Mouse (Mus musculus): ENCODE measurements at regions not wholly inside any gene's neighbourhood (a gene's known extent, or its start where the extent isn't known, plus 50 kb on each side); places are given as distances from the start of the nearest gene placed in this dataset.
A peak's percentile ranks its signal among the peaks of the same experiment; 100 is the strongest.

GRCm38 (mm10) chr3:58024750-58025392, 177.0 kb upstream of the Pfn2 start:
- 70% methylated on average over 3 of the region's 3 CpGs for WGBS
- Histone ChIP-seq H3K4me2 (replicated peaks; ENCODE audit: low read depth) (no peak overlapping the region), H3K27me3 (replicated peaks; ENCODE audit: control insufficient read depth, insufficient read depth, low read length) (no peaks in the 10 kb centered on the region), H3K4me3 (ENCODE audit: low read depth, low read length) (no peak overlapping the region), H3K4me1 (replicated peaks; ENCODE audit: control insufficient read depth, insufficient read depth, low read length) (no peaks in the 10 kb centered on the region), H3K36me3 (ENCODE audit: control insufficient read depth, insufficient read depth) (no peaks in the 10 kb centered on the region), H3K9ac (ENCODE audit: low read depth, low read length) (no peak overlapping the region), H3K9me3 (ENCODE audit: control insufficient read depth) (no peaks in the 10 kb centered on the region), H3K27ac (ENCODE audit: low read depth, low read length) (no peak overlapping the region)
- ATAC-seq, result no peak
- no peak for TF ChIP-seq CTCF (IDR thresholded peaks at IDR 0.05; ENCODE audit: low read depth)

GRCm38 (mm10) chr3:58049618-58050017, 201.7 kb upstream of the Pfn2 start:
- H3K9ac ChIP-seq (ENCODE audit: low read depth, low read length), result no peak overlapping the region
- no peaks in the 10 kb centered on the region for H3K27me3 ChIP-seq (replicated peaks; ENCODE audit: control insufficient read depth, insufficient read depth, low read length)
- H3K27ac ChIP-seq (ENCODE audit: low read depth, low read length), result no peak overlapping the region
- H3K4me2 ChIP-seq (replicated peaks; ENCODE audit: low read depth), result no peak overlapping the region
- no peak overlapping the region for H3K4me3 ChIP-seq (ENCODE audit: low read depth, low read length)
- no peaks in the 10 kb centered on the region for H3K4me1 ChIP-seq (replicated peaks; ENCODE audit: control insufficient read depth, insufficient read depth, low read length)
- no peaks in the 10 kb centered on the region for H3K9me3 ChIP-seq (ENCODE audit: control insufficient read depth)
- WGBS, result 97% methylated on average over 1 of the region's 1 CpGs
- no peak for TF ChIP-seq CTCF (IDR thresholded peaks at IDR 0.05; ENCODE audit: low read depth)
- no peaks in the 10 kb centered on the region for H3K36me3 ChIP-seq (ENCODE audit: control insufficient read depth, insufficient read depth)
- no peak for ATAC-seq

GRCm38 (mm10) chr3:58054726-58055125, 206.8 kb upstream of the Pfn2 start:
- TF ChIP-seq CTCF (IDR thresholded peaks at IDR 0.05; ENCODE audit: low read depth), result no peak
- Histone ChIP-seq H3K4me2 (replicated peaks; ENCODE audit: low read depth) (no peak overlapping the region), H3K36me3 (ENCODE audit: control insufficient read depth, insufficient read depth) (no peaks in the 10 kb centered on the region), H3K9me3 (ENCODE audit: control insufficient read depth) (no peaks in the 10 kb centered on the region), H3K27ac (ENCODE audit: low read depth, low read length) (no peak overlapping the region), H3K4me3 (ENCODE audit: low read depth, low read length) (no peak overlapping the region), H3K9ac (ENCODE audit: low read depth, low read length) (no peak overlapping the region), H3K27me3 (replicated peaks; ENCODE audit: control insufficient read depth, insufficient read depth, low read length) (no peaks in the 10 kb centered on the region), H3K4me1 (replicated peaks; ENCODE audit: control insufficient read depth, insufficient read depth, low read length) (no peaks in the 10 kb centered on the region)
- ATAC-seq, result no peak
- 69% methylated on average over 7 of the region's 7 CpGs for WGBS

- Histone ChIP-seq H3K36me3 (ENCODE audit: control insufficient read depth, insufficient read depth) (no peaks in the 10 kb centered on the region), H3K4me1 (replicated peaks; ENCODE audit: control insufficient read depth, insufficient read depth, low read length) (no peaks in the 10 kb centered on the region), H3K27me3 (replicated peaks; ENCODE audit: control insufficient read depth, insufficient read depth, low read length) (no peaks in the 10 kb centered on the region), H3K9me3 (ENCODE audit: control insufficient read depth) (no peaks in the 10 kb centered on the region), H3K4me2 (replicated peaks; ENCODE audit: low read depth) (no peak overlapping the region), H3K27ac (ENCODE audit: low read depth, low read length) (no peak overlapping the region), H3K4me3 (ENCODE audit: low read depth, low read length) (no peak overlapping the region), H3K9ac (ENCODE audit: low read depth, low read length) (no peak overlapping the region)
- ATAC-seq, result no peak
- WGBS, result 85% methylated on average over 4 of the region's 4 CpGs
- TF ChIP-seq CTCF (IDR thresholded peaks at IDR 0.05; ENCODE audit: low read depth), result no peak
These were observed 207.3 kb upstream of the Pfn2 start for GRCm38 (mm10) chr3:58055181-58055580.

- no peaks in the 10 kb centered on the region for H3K4me1 ChIP-seq (replicated peaks; ENCODE audit: control insufficient read depth, insufficient read depth, low read length)
- no peak overlapping the region for H3K27ac ChIP-seq (ENCODE audit: low read depth, low read length)
- H3K9me3 ChIP-seq (ENCODE audit: control insufficient read depth), result no peaks in the 10 kb centered on the region
- peak overlapping the region; percentile 24; the same call in 1 of the 2 replicates for H3K4me2 ChIP-seq (replicated peaks; ENCODE audit: low read depth)
- TF ChIP-seq CTCF (IDR thresholded peaks at IDR 0.05; ENCODE audit: low read depth), result no peak
- 25% methylated on average over 10 of the region's 10 CpGs for WGBS
- H3K9ac ChIP-seq (ENCODE audit: low read depth, low read length), result no peak overlapping the region
- no peaks in the 10 kb centered on the region for H3K36me3 ChIP-seq (ENCODE audit: control insufficient read depth, insufficient read depth)
- H3K27me3 ChIP-seq (replicated peaks; ENCODE audit: control insufficient read depth, insufficient read depth, low read length), result no peaks in the 10 kb centered on the region
- peak; percentile 87 for ATAC-seq
- no peak overlapping the region for H3K4me3 ChIP-seq (ENCODE audit: low read depth, low read length)
These were observed 208.5 kb upstream of the Pfn2 start for GRCm38 (mm10) chr3:58056191-58057063.

GRCm38 (mm10) chr3:58057064-58057396, 209.2 kb upstream of the Pfn2 start:
- 57% methylated on average over 2 of the region's 2 CpGs for WGBS
- Histone ChIP-seq H3K36me3 (ENCODE audit: control insufficient read depth, insufficient read depth) (no peaks in the 10 kb centered on the region), H3K4me1 (replicated peaks; ENCODE audit: control insufficient read depth, insufficient read depth, low read length) (no peaks in the 10 kb centered on the region), H3K9me3 (ENCODE audit: control insufficient read depth) (no peaks in the 10 kb centered on the region), H3K27ac (ENCODE audit: low read depth, low read length) (no peak overlapping the region), H3K4me3 (ENCODE audit: low read depth, low read length) (no peak overlapping the region), H3K4me2 (replicated peaks; ENCODE audit: low read depth) (peak overlapping the region; percentile 24; the same call in 1 of the 2 replicates), H3K27me3 (replicated peaks; ENCODE audit: control insufficient read depth, insufficient read depth, low read length) (no peaks in the 10 kb centered on the region), H3K9ac (ENCODE audit: low read depth, low read length) (no peak overlapping the region)
- no peak for TF ChIP-seq CTCF (IDR thresholded peaks at IDR 0.05; ENCODE audit: low read depth)
- no peak for ATAC-seq

Data from intestine, postnatal 0 days (tissue).